Mouse (Mus musculus): ENCODE data around the gene Cntn5.

Gene Cntn5

GRCm38 (mm10) chr9:10904616-10905363 is at the start of gene Cntn5:
Gene Cntn5, minus strand, starts transcription at chr9:10904775.
- no peak for DNase-seq (ENCODE audit: low spot score)

DNA sequence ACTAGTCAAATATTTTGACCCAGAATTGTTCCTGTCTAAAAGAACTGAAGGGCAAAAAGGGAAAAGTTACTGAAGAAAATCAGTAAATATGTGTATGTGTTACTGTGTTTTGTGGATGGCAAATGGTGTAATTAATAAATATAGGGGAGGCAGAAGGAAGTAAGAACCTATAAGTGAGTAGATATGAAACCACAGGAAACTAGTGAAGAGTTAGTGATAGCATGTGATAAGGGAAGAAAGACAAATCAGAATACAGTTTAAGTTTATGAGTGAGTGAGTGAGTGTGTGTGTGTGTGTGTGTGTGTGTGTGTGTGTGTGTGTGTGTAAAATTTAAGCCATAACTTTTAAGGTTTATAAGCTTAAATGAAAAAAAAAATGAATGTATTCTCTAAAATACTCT is 45.9 kb upstream of the Cntn5 start:
- DNase-seq (ENCODE audit: low spot score), result no peak

GRCm38 (mm10) chr9:10909573-10909972 is 5.0 kb upstream of the Cntn5 start:
- no peak for DNase-seq (ENCODE audit: low spot score)

- no peak for DNase-seq (ENCODE audit: low spot score)
Observed at GRCm38 (mm10) chr9:10905696-10906095, 1.1 kb upstream of the Cntn5 start.

- DNase-seq (ENCODE audit: low spot score), result no peak
Observed at GRCm38 (mm10) chr9:10879758-10880157, 24.8 kb downstream of the Cntn5 start.

- DNase-seq (ENCODE audit: low spot score), result no peak
Observed at GRCm38 (mm10) chr9:10873881-10874280, 30.7 kb downstream of the Cntn5 start.

DNA sequence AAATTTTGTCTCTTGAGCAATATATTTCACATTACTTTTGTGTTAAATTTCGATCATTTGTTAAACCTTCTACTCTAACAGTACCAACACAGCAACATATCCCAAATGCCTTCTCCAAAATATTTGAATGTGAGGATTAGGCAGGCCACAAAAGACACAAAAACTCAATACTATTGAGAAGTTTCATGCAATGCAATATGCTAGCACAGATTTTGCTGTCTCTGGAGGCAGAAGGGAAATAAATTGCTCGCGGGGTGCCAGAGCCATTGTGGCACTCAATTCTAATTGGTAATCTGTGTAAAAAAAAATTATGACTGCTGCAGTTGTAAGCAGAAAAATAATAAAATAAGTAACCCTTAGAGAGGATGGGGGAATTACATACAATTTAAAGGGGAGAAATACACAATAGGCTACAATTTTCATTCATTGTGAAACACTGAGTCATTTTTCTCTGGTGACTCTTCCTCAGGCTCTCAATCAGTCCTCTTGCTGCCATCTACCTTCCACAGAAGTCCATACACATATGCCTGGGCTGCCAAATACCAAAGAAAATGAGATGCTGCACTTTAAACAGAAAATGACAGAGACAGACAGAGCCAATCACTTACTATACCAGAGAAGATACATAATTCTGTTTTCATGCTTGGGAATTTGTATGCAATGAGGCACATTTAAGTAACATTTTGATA is 48.2 kb downstream of the Cntn5 start:
- DNase-seq (ENCODE audit: low spot score), result no peak

DNA sequence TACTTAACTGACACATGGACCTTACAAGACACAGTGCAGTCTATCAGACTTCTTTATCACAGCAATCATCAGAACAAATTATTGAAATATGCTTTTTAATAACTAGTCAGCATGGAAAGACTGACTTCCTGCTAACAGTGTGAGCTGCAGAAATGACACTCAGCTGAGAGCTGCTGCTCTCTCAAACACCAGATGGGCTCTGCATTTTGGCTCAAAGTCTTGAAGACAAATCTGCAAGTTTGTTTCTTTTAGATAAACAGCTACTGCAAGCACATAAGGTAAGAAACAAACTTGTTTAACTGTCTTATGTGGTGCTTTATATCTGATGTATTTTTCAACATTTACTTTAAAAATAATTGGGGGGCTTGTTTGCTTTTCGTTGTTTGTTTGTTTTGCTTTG is 87.9 kb downstream of the Cntn5 start:
- DNase-seq (ENCODE audit: low spot score), result no peak

DNA sequence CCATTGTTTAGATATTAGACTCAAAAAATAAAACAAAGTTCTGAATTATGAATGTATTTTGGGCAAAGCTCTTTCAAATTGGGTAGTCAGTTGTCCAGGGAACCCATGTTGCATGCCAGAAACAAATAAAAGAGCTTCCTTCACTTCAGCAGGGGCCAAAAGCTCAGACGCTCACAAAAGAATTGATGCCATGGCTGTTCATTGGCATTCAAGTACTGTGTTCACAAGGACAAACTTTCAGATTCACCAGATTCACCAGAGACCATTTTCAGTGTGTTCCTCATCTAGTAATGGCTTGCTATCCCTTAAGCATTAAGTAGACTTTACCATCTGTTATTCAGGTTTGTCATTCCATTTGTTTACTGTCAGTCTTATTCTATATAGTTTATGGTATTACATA is 107.4 kb downstream of the Cntn5 start:
- no peak for DNase-seq (ENCODE audit: low spot score)

- DNase-seq (ENCODE audit: low spot score), result no peak
Observed at GRCm38 (mm10) chr9:10795102-10795501, 109.5 kb downstream of the Cntn5 start.

- DNase-seq (ENCODE audit: low spot score), result no peak
Observed at GRCm38 (mm10) chr9:10731878-10732277, 172.7 kb downstream of the Cntn5 start.

- DNase-seq (ENCODE audit: low spot score), result no peak
Observed at GRCm38 (mm10) chr9:10724191-10724590, 180.4 kb downstream of the Cntn5 start.

- DNase-seq (ENCODE audit: low spot score), result no peak
Observed at GRCm38 (mm10) chr9:10722121-10722520, 182.5 kb downstream of the Cntn5 start.

GRCm38 (mm10) chr9:10718986-10719385 is 185.6 kb downstream of the Cntn5 start:
- no peak for DNase-seq (ENCODE audit: low spot score)

DNA sequence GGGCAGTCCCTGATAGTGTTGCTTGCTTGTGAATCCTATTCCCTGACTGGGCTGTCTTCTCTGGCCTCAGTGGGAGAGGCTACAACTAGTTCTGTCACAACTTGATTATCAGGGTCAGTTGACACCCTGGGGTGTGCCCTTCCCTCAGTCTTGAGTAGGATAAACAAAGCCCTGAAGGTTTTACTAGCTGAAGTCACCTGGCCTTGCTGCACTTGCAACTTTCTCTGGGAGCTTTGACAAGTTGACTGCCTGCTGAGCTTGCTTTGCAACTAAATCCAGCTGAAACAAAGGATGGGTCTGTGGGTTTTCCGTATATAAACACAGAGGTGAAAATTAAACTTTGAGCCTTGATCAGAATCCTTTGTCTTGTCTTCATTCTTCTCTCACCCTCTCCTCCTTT is 190.9 kb downstream of the Cntn5 start:
- DNase-seq (ENCODE audit: low spot score), result no peak

DNA sequence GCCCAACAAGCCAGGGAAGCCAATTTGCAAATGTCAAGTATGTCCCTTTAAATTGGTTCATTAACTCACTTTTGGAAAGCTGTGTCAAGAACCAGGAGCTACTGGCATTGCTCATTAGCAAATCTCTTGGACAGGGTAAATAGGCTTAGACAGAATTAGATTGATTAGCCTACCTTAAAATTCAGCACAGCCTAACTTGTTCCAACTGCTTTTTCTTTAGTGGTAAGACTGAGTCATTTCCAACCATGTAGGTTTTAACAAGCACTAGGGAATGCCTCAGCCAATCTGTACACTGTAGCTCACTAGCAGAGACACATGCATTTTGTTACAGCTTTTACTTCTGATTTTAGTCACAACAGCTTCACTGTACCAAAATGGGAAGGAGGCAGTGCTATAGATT is 222.9 kb downstream of the Cntn5 start:
- DNase-seq (ENCODE audit: low spot score), result no peak

GRCm38 (mm10) chr9:10681181-10681580 is 223.4 kb downstream of the Cntn5 start:
- no peak for DNase-seq (ENCODE audit: low spot score)

DNA sequence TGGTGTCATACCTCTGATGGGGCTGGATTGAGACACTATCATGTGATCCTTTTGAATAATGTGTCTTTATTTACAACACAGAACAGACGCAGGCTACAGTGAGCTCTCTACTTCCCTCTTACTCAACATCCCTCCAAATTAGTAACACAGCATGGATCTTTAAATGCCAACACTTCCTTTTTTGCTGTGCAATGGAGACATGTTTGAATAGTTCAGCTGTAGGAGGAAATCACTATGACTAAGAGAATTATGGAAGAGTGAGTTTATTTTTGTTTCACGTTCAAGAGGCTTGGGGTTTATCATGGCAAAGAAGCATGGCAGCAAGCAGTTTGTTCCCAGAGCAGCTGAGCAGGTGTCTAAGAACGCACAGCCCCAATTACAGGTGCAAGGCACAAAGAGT is 235.9 kb downstream of the Cntn5 start:
- no peak for DNase-seq (ENCODE audit: low spot score)

- DNase-seq (ENCODE audit: low spot score), result no peak
Observed at GRCm38 (mm10) chr9:10667438-10667837, 237.1 kb downstream of the Cntn5 start.

DNA sequence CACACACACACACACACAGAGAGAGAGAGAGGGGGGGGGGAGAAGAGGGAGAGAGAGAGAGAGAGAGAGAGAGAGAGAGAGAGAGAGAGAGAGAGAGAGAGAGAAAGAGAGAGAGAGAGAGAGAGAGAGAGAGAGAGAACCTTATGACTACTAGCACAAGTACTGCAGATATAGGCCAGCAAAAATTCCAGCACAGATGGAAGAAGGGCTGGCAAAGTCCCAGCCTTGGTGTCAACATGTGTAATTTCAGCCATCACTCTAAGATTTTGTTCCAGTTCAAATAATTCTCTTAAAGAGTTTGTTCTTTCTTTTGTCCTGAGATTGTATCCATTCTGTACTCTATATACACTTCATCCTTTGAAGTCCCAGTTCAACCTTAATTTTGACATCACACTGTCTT is 238.8 kb downstream of the Cntn5 start:
- DNase-seq (ENCODE audit: low spot score), result no peak

- no peak for DNase-seq (ENCODE audit: low spot score)
Observed at GRCm38 (mm10) chr9:10663101-10663500, 241.5 kb downstream of the Cntn5 start.

- no peak for DNase-seq (ENCODE audit: low spot score)
Observed at GRCm38 (mm10) chr9:10659478-10659877, 245.1 kb downstream of the Cntn5 start.

DNA sequence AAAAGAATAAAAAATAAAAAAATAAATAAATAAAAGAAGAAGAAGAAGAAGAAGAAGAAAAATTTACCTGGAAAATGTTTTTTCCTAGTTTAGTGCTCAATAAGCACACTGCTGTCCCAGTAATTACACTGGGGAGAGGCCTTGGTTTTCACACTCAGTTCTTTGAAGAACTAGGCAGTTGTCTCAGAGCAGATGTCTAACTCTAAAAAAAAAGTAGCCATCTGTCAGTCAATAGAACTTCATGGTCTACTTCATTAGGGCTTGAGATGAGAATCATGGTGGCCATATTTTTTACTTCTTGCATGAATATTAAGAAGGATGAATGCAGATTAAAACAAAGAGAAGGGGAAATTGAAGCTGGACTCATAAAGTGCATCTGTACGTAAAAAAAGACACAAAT is 246.5 kb downstream of the Cntn5 start:
- DNase-seq (ENCODE audit: low spot score), result no peak

Data from ovary, postnatal 36 days (tissue).